Mouse (Mus musculus) heart, embryonic 16.5 days (tissue): ENCODE data around the gene Usp4. TPM values are rescaled to one million over a fixed set of nuclear protein-coding genes. Genes with fewer than 3 reads are reported as not detected.

Source experiments
- ATAC-seq: fragments of 200-750 bp; cut with Nextera tagmentation; replicated peaks from 2 replicates; pipeline ENCODE4 v1.8.0; 2017; ENCODE audit warnings: moderate number of reproducible peaks; ENCODE audit not compliant: insufficient read depth, low FRiP score; ENCODE audit errors: extremely low read depth
- H3K27ac ChIP-seq: fragments of 300-500 bp; sonication (generic); 2 replicates; pipeline ENCODE4 v1.5.1; 2014; ENCODE audit warnings: mild to moderate bottlenecking, low read length, control low read depth, moderate library complexity
- H3K27me3 ChIP-seq: fragments of 300-500 bp; sonication (generic); 2 replicates; pipeline ENCODE4 v1.6.1; 2014; ENCODE audit warnings: low read length, mixed read lengths; ENCODE audit not compliant: control insufficient read depth, insufficient read depth
- H3K36me3 ChIP-seq: fragments of 300-500 bp; sonication (generic); 2 replicates; pipeline ENCODE4 v1.6.1; 2014; ENCODE audit not compliant: control insufficient read depth, insufficient read depth
- H3K4me1 ChIP-seq: fragments of 300-500 bp; sonication (generic); 2 replicates; pipeline ENCODE4 v1.6.1; 2014; ENCODE audit warnings: low read length, mixed read lengths; ENCODE audit not compliant: control insufficient read depth, insufficient read depth
- H3K4me2 ChIP-seq: fragments of 300-500 bp; sonication (generic); 2 replicates; pipeline ENCODE4 v1.6.1; 2014; ENCODE audit warnings: low read depth, mild to moderate bottlenecking, control low read depth, low read length
- H3K4me3 ChIP-seq: fragments of 300-500 bp; sonication (generic); 2 replicates; pipeline ENCODE4 v1.5.1; 2014; ENCODE audit warnings: mild to moderate bottlenecking, control low read depth, low read length
- H3K9ac ChIP-seq: fragments of 300-500 bp; sonication (generic); 2 replicates; pipeline ENCODE4 v1.6.1; 2014; ENCODE audit warnings: low read length, control low read depth
- H3K9me3 ChIP-seq: fragments of 300-500 bp; sonication (generic); replicated peaks from 2 replicates; pipeline ENCODE4 v1.6.1; 2016; ENCODE audit warnings: low read length; ENCODE audit not compliant: control insufficient read depth
- WGBS: fragments of 180-500 bp; shearing (Covaris S2); extraction: QIAGEN DNeasy Blood & Tissue Kit; methylation state at CpG from one replicate; pipeline ENCODE4 v1.1.7; 2014; 5-methylcytosine and 5-hydroxymethylcytosine counted together
- polyA plus RNA-seq: library from polyadenylated mRNA; unstranded; fragments of >200 nt; fragmentation: Nextera tagmentation; extraction: Ambion mirVana; gene quantifications from 2 replicates; pipeline ENCODE4 v1.2.1, GENCODE M21; 2015

The Usp4 gene
- polyA plus RNA-seq, 1 experiment from 2014 or later = 83.6 TPM

GRCm38 (mm10) chr9:108349727-108350126 lies 2.1 kb downstream of the Usp4 start:
- H3K4me3 ChIP-seq = no peak overlapping the region
- no peak overlapping the region for H3K4me2 ChIP-seq
- peaks cover 31% of the 10 kb centered on the region for H3K36me3 ChIP-seq
- H3K9me3 ChIP-seq = no peaks in the 10 kb centered on the region
- ATAC-seq = no peak
- WGBS = 91% methylated on average over 4 of the region's 4 CpGs
- no peak overlapping the region for H3K9ac ChIP-seq
- H3K4me1 ChIP-seq = peaks cover 11% of the 10 kb centered on the region
- no peaks in the 10 kb centered on the region for H3K27me3 ChIP-seq
- no peak overlapping the region for H3K27ac ChIP-seq

DNA sequence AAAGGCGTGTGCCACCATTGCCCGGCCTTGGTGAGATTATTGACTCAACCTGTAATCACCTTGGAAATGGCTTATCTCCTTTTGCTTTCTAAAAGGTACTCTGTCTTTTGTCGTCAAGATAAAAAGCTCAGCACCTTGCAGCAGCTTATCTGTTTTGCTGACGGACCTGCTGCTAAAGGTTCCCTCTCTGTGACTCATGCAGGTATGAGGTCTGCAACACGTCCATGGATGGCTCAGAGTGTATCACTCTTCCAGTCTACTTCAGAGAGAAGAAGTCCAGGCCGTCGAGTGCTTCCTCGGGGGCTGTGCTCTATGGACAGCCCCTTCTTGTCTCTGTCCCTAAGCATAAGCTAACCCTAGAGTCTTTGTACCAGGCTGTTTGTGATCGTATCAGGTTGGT lies 30.6 kb downstream of the Usp4 start:
- H3K36me3 ChIP-seq = peaks cover 75% of the 10 kb centered on the region
- ATAC-seq = no peak

GRCm38 (mm10) chr9:108378736-108379135 lies 31.1 kb downstream of the Usp4 start:
- ATAC-seq = no peak
- WGBS = 63% methylated on average over 5 of the region's 5 CpGs

More for the DNA sequence above, 30.6 kb downstream of the Usp4 start:
- WGBS = 43% methylated on average over 9 of the region's 9 CpGs
- Histone ChIP-seq H3K9ac (no peak overlapping the region), H3K27ac (0 out of 2 replicates have a peak overlapping the region, but pooled peaks have one; percentile 10), H3K27me3 (no peaks in the 10 kb centered on the region), H3K4me2 (no peak overlapping the region), H3K4me1 (peaks cover 6% of the 10 kb centered on the region; the same call in 1 of the 2 replicates), H3K9me3 (no peaks in the 10 kb centered on the region), H3K4me3 (no peak overlapping the region)

DNA sequence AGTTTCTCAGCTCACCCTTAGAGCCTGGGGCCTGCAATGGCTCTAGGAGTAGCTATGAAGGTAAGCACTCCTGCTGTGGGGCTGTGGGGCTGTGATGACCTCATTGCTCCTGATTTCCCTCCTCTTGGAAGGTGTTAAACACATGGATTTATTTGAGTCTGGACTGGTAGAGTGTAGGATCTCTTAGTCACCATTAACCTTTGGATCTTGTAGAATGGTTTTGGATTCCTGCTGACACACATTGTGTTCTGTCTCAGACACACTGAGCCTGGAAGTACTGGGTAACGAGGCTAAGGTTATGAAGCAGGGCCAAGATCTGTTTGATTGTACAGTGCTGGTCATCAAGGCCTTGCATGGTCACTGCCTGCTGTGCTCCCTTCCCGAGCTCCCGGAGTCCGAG lies 31.6 kb downstream of the Usp4 start:
- Histone ChIP-seq H3K4me2 (no peak overlapping the region), H3K9ac (no peak overlapping the region), H3K4me3 (no peak overlapping the region), H3K27me3 (no peaks in the 10 kb centered on the region), H3K36me3 (peaks cover 71% of the 10 kb centered on the region), H3K27ac (no peak overlapping the region), H3K4me1 (peaks cover 6% of the 10 kb centered on the region; the same call in 1 of the 2 replicates), H3K9me3 (no peaks in the 10 kb centered on the region)
- no peak for ATAC-seq
- WGBS = 62% methylated on average over 4 of the region's 4 CpGs

More at GRCm38 (mm10) chr9:108378736-108379135, 31.1 kb downstream of the Usp4 start:
- Histone ChIP-seq H3K4me3 (no peak overlapping the region), H3K4me2 (no peak overlapping the region), H3K27me3 (no peaks in the 10 kb centered on the region), H3K9ac (no peak overlapping the region), H3K27ac (0 out of 2 replicates have a peak overlapping the region, but pooled peaks have one; percentile 10), H3K4me1 (peaks cover 6% of the 10 kb centered on the region; the same call in 1 of the 2 replicates), H3K9me3 (no peaks in the 10 kb centered on the region), H3K36me3 (peaks cover 74% of the 10 kb centered on the region)

GRCm38 (mm10) chr9:108381382-108381781 lies 33.7 kb downstream of the Usp4 start:
- Histone ChIP-seq H3K9ac (no peak overlapping the region), H3K27ac (no peak overlapping the region), H3K4me1 (peaks cover 6% of the 10 kb centered on the region; the same call in 1 of the 2 replicates), H3K27me3 (no peaks in the 10 kb centered on the region), H3K36me3 (peaks cover 72% of the 10 kb centered on the region), H3K9me3 (no peaks in the 10 kb centered on the region), H3K4me2 (no peak overlapping the region), H3K4me3 (no peak overlapping the region)
- ATAC-seq = no peak
- WGBS = 89% methylated on average over 9 of the region's 9 CpGs

- H3K27ac ChIP-seq = no peak overlapping the region
- H3K36me3 ChIP-seq = peaks cover 59% of the 10 kb centered on the region
- no peaks in the 10 kb centered on the region for H3K9me3 ChIP-seq
- no peak for ATAC-seq
- 74% methylated on average over 7 of the region's 7 CpGs for WGBS
- H3K4me2 ChIP-seq = no peak overlapping the region
- no peak overlapping the region for H3K4me3 ChIP-seq
- no peaks in the 10 kb centered on the region for H3K4me1 ChIP-seq
- H3K27me3 ChIP-seq = no peaks in the 10 kb centered on the region
- H3K9ac ChIP-seq = no peak overlapping the region
These were observed 37.4 kb downstream of the Usp4 start for GRCm38 (mm10) chr9:108385006-108385405.

GRCm38 (mm10) chr9:108386816-108387215 lies 39.2 kb downstream of the Usp4 start:
- H3K4me3 ChIP-seq = no peak overlapping the region
- H3K4me2 ChIP-seq = no peak overlapping the region
- H3K27me3 ChIP-seq = no peaks in the 10 kb centered on the region
- no peak overlapping the region for H3K9ac ChIP-seq
- no peaks in the 10 kb centered on the region for H3K4me1 ChIP-seq
- no peak for ATAC-seq
- no peak overlapping the region for H3K27ac ChIP-seq
- H3K36me3 ChIP-seq = peaks cover 56% of the 10 kb centered on the region
- H3K9me3 ChIP-seq = no peaks in the 10 kb centered on the region
- 68% methylated on average over 4 of the region's 4 CpGs for WGBS

GRCm38 (mm10) chr9:108388601-108389000 lies 40.9 kb downstream of the Usp4 start:
- H3K36me3 ChIP-seq = peaks cover 54% of the 10 kb centered on the region
- no peaks in the 10 kb centered on the region for H3K4me1 ChIP-seq
- H3K27me3 ChIP-seq = no peaks in the 10 kb centered on the region
- ATAC-seq = no peak
- H3K9ac ChIP-seq = no peak overlapping the region
- H3K9me3 ChIP-seq = no peaks in the 10 kb centered on the region
- H3K4me3 ChIP-seq = no peak overlapping the region
- 86% methylated on average over 10 of the region's 10 CpGs for WGBS
- H3K4me2 ChIP-seq = no peak overlapping the region
- H3K27ac ChIP-seq = no peak overlapping the region

- WGBS = 70% methylated on average over 6 of the region's 6 CpGs
- no peak overlapping the region for H3K4me2 ChIP-seq
- no peaks in the 10 kb centered on the region for H3K9me3 ChIP-seq
- H3K36me3 ChIP-seq = peaks cover 52% of the 10 kb centered on the region
- no peaks in the 10 kb centered on the region for H3K4me1 ChIP-seq
- no peak for ATAC-seq
- H3K4me3 ChIP-seq = no peak overlapping the region
- no peak overlapping the region for H3K9ac ChIP-seq
- no peaks in the 10 kb centered on the region for H3K27me3 ChIP-seq
- H3K27ac ChIP-seq = no peak overlapping the region
These were observed 41.6 kb downstream of the Usp4 start for GRCm38 (mm10) chr9:108389220-108389619.
